Mouse (Mus musculus) hindbrain, embryonic 10.5 days (tissue): ENCODE measurements at regions not wholly inside any gene's neighbourhood (a gene's known extent, or its start where the extent isn't known, plus 50 kb on each side); places are given as distances from the start of the nearest gene placed in this dataset.

ENCODE experiments used
- DNase-seq: peaks from one replicate; pipeline ENCODE4 v3.0.0-alpha.2; 2017; ENCODE audit warnings: low spot score
- H3K27ac ChIP-seq: fragments of 300-500 bp; sonication (generic); 2 replicates; pipeline ENCODE4 v1.5.1; 2016; ENCODE audit warnings: mild to moderate bottlenecking, moderate library complexity
- H3K27me3 ChIP-seq: fragments of 300-500 bp; sonication (generic); 2 replicates; pipeline ENCODE4 v1.6.1; 2016; ENCODE audit warnings: mild to moderate bottlenecking; ENCODE audit not compliant: poor library complexity, insufficient read depth, severe bottlenecking
- H3K36me3 ChIP-seq: fragments of 300-500 bp; sonication (generic); 2 replicates; pipeline ENCODE4 v1.6.1; 2016; ENCODE audit warnings: mild to moderate bottlenecking, moderate library complexity
- H3K4me1 ChIP-seq: fragments of 300-500 bp; sonication (generic); replicated peaks from 2 replicates; pipeline ENCODE4 v1.6.1; 2016; ENCODE audit warnings: mild to moderate bottlenecking
- H3K4me3 ChIP-seq: fragments of 300-500 bp; sonication (generic); 2 replicates; pipeline ENCODE4 v1.5.1; 2016; ENCODE audit warnings: mild to moderate bottlenecking, moderate library complexity
- H3K9me3 ChIP-seq: fragments of 300-500 bp; sonication (generic); 2 replicates; pipeline ENCODE4 v1.6.1; 2016; ENCODE audit warnings: mild to moderate bottlenecking, moderate library complexity
- WGBS: fragments of 180-500 bp; shearing (Covaris S2); methylation state at CpG from one replicate; pipeline ENCODE4 v1.1.7; 2016; 5-methylcytosine and 5-hydroxymethylcytosine counted together

- 90% methylated on average over 9 of the region's 9 CpGs for WGBS
- Histone ChIP-seq H3K4me1 (peaks cover 36% of the 10 kb centered on the region), H3K36me3 (no peaks in the 10 kb centered on the region), H3K9me3 (no peaks in the 10 kb centered on the region), H3K4me3 (no peak overlapping the region), H3K27me3 (peaks cover 12% of the 10 kb centered on the region; the same call in 1 of the 2 replicates), H3K27ac (no peak overlapping the region)
- no peak for DNase-seq
These were observed 159.0 kb upstream of the Haao start for GRCm38 (mm10) chr17:84006748-84007147.

GRCm38 (mm10) chr17:84004237-84004636 lies 156.5 kb upstream of the Haao start:
- Histone ChIP-seq H3K4me3 (no peak overlapping the region), H3K4me1 (peaks cover 31% of the 10 kb centered on the region), H3K9me3 (no peaks in the 10 kb centered on the region), H3K27me3 (peaks cover 16% of the 10 kb centered on the region; the same call in 1 of the 2 replicates), H3K36me3 (no peaks in the 10 kb centered on the region), H3K27ac (peak overlapping the region; percentile 45; the same call in 1 of the 2 replicates)
- DNase-seq: no peak
- 35% methylated on average over 6 of the region's 6 CpGs for WGBS

- no peaks in the 10 kb centered on the region for H3K9me3 ChIP-seq
- 43% methylated on average over 9 of the region's 9 CpGs for WGBS
- DNase-seq: peak; percentile 14
- no peaks in the 10 kb centered on the region for H3K36me3 ChIP-seq
- H3K4me3 ChIP-seq: no peak overlapping the region
- H3K4me1 ChIP-seq: peaks cover 31% of the 10 kb centered on the region
- peak overlapping the region; percentile 31 for H3K27ac ChIP-seq
- H3K27me3 ChIP-seq: peaks cover 19% of the 10 kb centered on the region; the same call in 1 of the 2 replicates
These were observed 155.9 kb upstream of the Haao start for GRCm38 (mm10) chr17:84003489-84004234.

GRCm38 (mm10) chr17:84002939-84003338 lies 155.2 kb upstream of the Haao start:
- Histone ChIP-seq H3K27ac (no peak overlapping the region), H3K27me3 (peaks cover 19% of the 10 kb centered on the region), H3K36me3 (no peaks in the 10 kb centered on the region), H3K4me3 (no peak overlapping the region), H3K4me1 (peaks cover 24% of the 10 kb centered on the region), H3K9me3 (no peaks in the 10 kb centered on the region)
- 90% methylated on average over 6 of the region's 6 CpGs for WGBS
- no peak for DNase-seq

- Histone ChIP-seq H3K27ac (no peak overlapping the region), H3K27me3 (peaks cover 19% of the 10 kb centered on the region), H3K9me3 (no peaks in the 10 kb centered on the region), H3K36me3 (no peaks in the 10 kb centered on the region), H3K4me3 (no peak overlapping the region), H3K4me1 (peaks cover 24% of the 10 kb centered on the region)
- WGBS: 95% methylated on average over 16 of the region's 16 CpGs
- DNase-seq: no peak
These were observed 154.6 kb upstream of the Haao start for GRCm38 (mm10) chr17:84002327-84002726.

GRCm38 (mm10) chr17:84000115-84000514 lies 152.4 kb upstream of the Haao start:
- DNase-seq: no peak
- 63% methylated on average over 6 of the region's 6 CpGs for WGBS
- H3K4me1 ChIP-seq: peaks cover 24% of the 10 kb centered on the region
- no peak overlapping the region for H3K4me3 ChIP-seq
- H3K9me3 ChIP-seq: no peaks in the 10 kb centered on the region
- peaks cover 16% of the 10 kb centered on the region for H3K27me3 ChIP-seq
- H3K27ac ChIP-seq: 0 out of 2 replicates have a peak overlapping the region, but pooled peaks have one; percentile 6
- H3K36me3 ChIP-seq: no peaks in the 10 kb centered on the region

GRCm38 (mm10) chr17:83998972-83999545 lies 151.3 kb upstream of the Haao start:
- whole genome bisulfite sequencing: 75% methylated on average over 10 of the region's 10 CpGs
- H3K36me3 ChIP-seq: no peaks in the 10 kb centered on the region
- H3K4me1 ChIP-seq: peaks cover 19% of the 10 kb centered on the region
- DNase-seq: no peak
- no peak overlapping the region for H3K4me3 ChIP-seq
- peaks cover 11% of the 10 kb centered on the region; the same call in 1 of the 2 replicates for H3K27me3 ChIP-seq
- H3K9me3 ChIP-seq: no peaks in the 10 kb centered on the region
- H3K27ac ChIP-seq: peak overlapping the region; percentile 75

GRCm38 (mm10) chr17:83998341-83998740 lies 150.6 kb upstream of the Haao start:
- Histone ChIP-seq H3K36me3 (no peaks in the 10 kb centered on the region), H3K4me3 (no peak overlapping the region), H3K4me1 (peaks cover 15% of the 10 kb centered on the region), H3K9me3 (no peaks in the 10 kb centered on the region), H3K27ac (peak overlapping the region; percentile 57), H3K27me3 (peaks cover 11% of the 10 kb centered on the region; the same call in 1 of the 2 replicates)
- no peak for DNase-seq
- 88% methylated on average over 7 of the region's 7 CpGs for WGBS

- Histone ChIP-seq H3K27me3 (peaks cover 11% of the 10 kb centered on the region; the same call in 1 of the 2 replicates), H3K27ac (peak overlapping the region; percentile 57; the same call in 1 of the 2 replicates), H3K9me3 (no peaks in the 10 kb centered on the region), H3K36me3 (no peaks in the 10 kb centered on the region), H3K4me1 (peaks cover 20% of the 10 kb centered on the region), H3K4me3 (no peak overlapping the region)
- 89% methylated on average over 11 of the region's 11 CpGs for WGBS
- peak; percentile 38 for DNase-seq
These were observed 150.0 kb upstream of the Haao start for GRCm38 (mm10) chr17:83997778-83998177.

GRCm38 (mm10) chr17:83993028-83993427 lies 145.3 kb upstream of the Haao start:
- Histone ChIP-seq H3K27me3 (no peaks in the 10 kb centered on the region), H3K4me1 (peaks cover 39% of the 10 kb centered on the region), H3K27ac (peak overlapping the region; percentile 54; the same call in 1 of the 2 replicates), H3K4me3 (no peak overlapping the region), H3K9me3 (no peaks in the 10 kb centered on the region), H3K36me3 (no peaks in the 10 kb centered on the region)
- WGBS: 90% methylated on average over 2 of the region's 2 CpGs
- no peak for DNase-seq

GRCm38 (mm10) chr17:83990421-83991365 lies 142.9 kb upstream of the Haao start:
- no peaks in the 10 kb centered on the region for H3K36me3 ChIP-seq
- peak overlapping the region; percentile 65 for H3K27ac ChIP-seq
- no peaks in the 10 kb centered on the region for H3K9me3 ChIP-seq
- no peak overlapping the region for H3K4me3 ChIP-seq
- 66% methylated on average over 13 of the region's 13 CpGs for WGBS
- peaks cover 56% of the 10 kb centered on the region for H3K4me1 ChIP-seq
- no peaks in the 10 kb centered on the region for H3K27me3 ChIP-seq
- DNase-seq: peak; percentile 74

- peaks cover 67% of the 10 kb centered on the region for H3K4me1 ChIP-seq
These were observed 141.1 kb upstream of the Haao start for GRCm38 (mm10) chr17:83988897-83989296.

More at GRCm38 (mm10) chr17:83988897-83989296, 141.1 kb upstream of the Haao start:
- H3K27ac ChIP-seq: peak overlapping the region; percentile 81
- no peaks in the 10 kb centered on the region for H3K27me3 ChIP-seq
- peak; percentile 14 for DNase-seq
- 22% methylated on average over 6 of the region's 6 CpGs for WGBS
- H3K4me3 ChIP-seq: no peak overlapping the region
- H3K9me3 ChIP-seq: no peaks in the 10 kb centered on the region
- H3K36me3 ChIP-seq: no peaks in the 10 kb centered on the region
